Mouse (Mus musculus) intestine, embryonic 16.5 days (tissue): ENCODE measurements around the gene Adamts9. TPM values are rescaled to one million over a fixed set of nuclear protein-coding genes. Genes with fewer than 3 reads are reported as not detected.

ENCODE experiments used
- ATAC-seq: fragments of 200-750 bp; cut with Nextera tagmentation; 2 replicates; pipeline ENCODE4 v1.8.0; 2017; ENCODE audit warnings: moderate TSS enrichment, moderate library complexity
- H3K27ac ChIP-seq: fragments of 300-500 bp; sonication (generic); 2 replicates; pipeline ENCODE4 v1.5.1; 2014; ENCODE audit warnings: mild to moderate bottlenecking, low read length
- H3K27me3 ChIP-seq: fragments of 300-500 bp; sonication (generic); replicated peaks from 2 replicates; pipeline ENCODE4 v1.6.1; 2014; ENCODE audit warnings: low read length, control low read depth, mixed read lengths; ENCODE audit not compliant: control insufficient read depth, insufficient read depth
- H3K36me3 ChIP-seq: fragments of 300-500 bp; sonication (generic); 2 replicates; pipeline ENCODE4 v1.6.1; 2014; ENCODE audit warnings: low read length, control low read depth; ENCODE audit not compliant: control insufficient read depth, insufficient read depth
- H3K4me1 ChIP-seq: fragments of 300-500 bp; sonication (generic); 2 replicates; pipeline ENCODE4 v1.6.1; 2014; ENCODE audit warnings: low read length, control low read depth, mixed read lengths; ENCODE audit not compliant: control insufficient read depth, insufficient read depth
- H3K4me2 ChIP-seq: fragments of 300-500 bp; sonication (generic); 2 replicates; pipeline ENCODE4 v1.6.1; 2014; ENCODE audit warnings: low read depth, low read length, control low read depth
- H3K4me3 ChIP-seq: fragments of 300-500 bp; sonication (generic); 2 replicates; pipeline ENCODE4 v1.5.1; 2014; ENCODE audit warnings: mild to moderate bottlenecking, low read length
- H3K9ac ChIP-seq: fragments of 300-500 bp; sonication (generic); 2 replicates; pipeline ENCODE4 v1.6.1; 2014; ENCODE audit warnings: low read depth, low read length
- H3K9me3 ChIP-seq: fragments of 300-500 bp; sonication (generic); 2 replicates; pipeline ENCODE4 v1.6.1; 2016; ENCODE audit warnings: low read length, control low read depth; ENCODE audit not compliant: control insufficient read depth
- WGBS: fragments of 180-500 bp; shearing (Covaris S2); extraction: QIAGEN DNeasy Blood & Tissue Kit; methylation state at CpG from one replicate; pipeline ENCODE4 v1.1.7; 2014; 5-methylcytosine and 5-hydroxymethylcytosine counted together
- polyA plus RNA-seq: library from polyadenylated mRNA; unstranded; fragments of >200 nt; fragmentation: Nextera tagmentation; extraction: Ambion mirVana; gene quantifications from 2 replicates; pipeline ENCODE4 v1.2.1, GENCODE M21; 2015

Adamts9 gene
- polyA plus RNA-seq, 1 experiment from 2014 or later, result 9.4 TPM

- Histone ChIP-seq H3K36me3 (peaks cover 4% of the 10 kb centered on the region; the same call in 1 of the 2 replicates), H3K27ac (no peak overlapping the region), H3K4me2 (no peak overlapping the region), H3K9me3 (no peaks in the 10 kb centered on the region), H3K27me3 (no peaks in the 10 kb centered on the region), H3K4me1 (peaks cover 2% of the 10 kb centered on the region; the same call in 1 of the 2 replicates), H3K9ac (no peak overlapping the region), H3K4me3 (no peak overlapping the region)
- 64% methylated on average over 4 of the region's 4 CpGs for WGBS
- ATAC-seq, result no peak
These were observed 88.4 kb downstream of the Adamts9 start for GRCm38 (mm10) chr6:92854873-92855272.

DNA sequence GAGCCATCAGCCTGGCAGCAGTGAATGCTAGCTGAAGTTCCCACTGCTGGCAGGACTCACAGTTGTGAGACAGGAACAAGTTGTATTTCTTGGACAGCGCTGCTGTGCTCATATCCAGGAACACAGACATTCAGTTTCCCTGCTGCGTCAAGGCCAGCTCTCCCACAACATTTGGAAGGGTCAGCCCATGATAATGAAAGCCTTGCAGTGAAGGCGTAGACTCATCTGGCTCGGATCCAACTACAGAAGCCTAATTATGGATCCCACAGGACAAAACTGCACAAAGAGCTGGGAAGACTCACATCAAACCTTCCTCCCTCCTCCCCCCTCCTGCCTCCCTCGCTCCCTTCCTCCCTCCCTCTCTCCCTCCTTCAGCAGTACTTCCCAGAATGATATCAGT is 93.0 kb downstream of the Adamts9 start:
- H3K36me3 ChIP-seq, result no peaks in the 10 kb centered on the region; the same call in 1 of the 2 replicates
- no peaks in the 10 kb centered on the region for H3K27me3 ChIP-seq
- peaks cover 2% of the 10 kb centered on the region; the same call in 1 of the 2 replicates for H3K4me1 ChIP-seq
- WGBS, result 38% methylated on average over 5 of the region's 5 CpGs
- H3K9ac ChIP-seq, result no peak overlapping the region
- no peak overlapping the region for H3K4me3 ChIP-seq
- no peak overlapping the region for H3K4me2 ChIP-seq
- ATAC-seq, result peak; percentile 71
- H3K27ac ChIP-seq, result 0 out of 2 replicates have a peak overlapping the region, but pooled peaks have one; percentile 4
- H3K9me3 ChIP-seq, result no peaks in the 10 kb centered on the region

DNA sequence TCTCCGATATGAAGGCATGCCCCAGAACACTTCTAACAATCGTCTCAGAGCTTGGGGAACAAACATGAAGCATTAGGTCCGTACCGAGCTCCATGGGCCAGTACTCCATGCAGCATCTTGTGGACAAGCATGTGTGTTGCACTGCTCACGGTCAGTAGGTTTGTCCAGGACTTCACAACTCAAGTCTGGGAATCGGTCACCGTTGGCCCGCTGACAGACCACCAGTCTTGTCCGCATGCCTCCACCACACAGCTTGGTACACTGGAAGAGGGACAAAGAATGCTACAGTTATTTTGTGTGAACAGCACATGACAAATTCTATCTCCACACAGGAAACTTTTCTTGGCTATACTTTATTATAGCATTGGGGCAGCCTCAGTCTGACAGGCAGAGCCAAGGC is 94.1 kb downstream of the Adamts9 start:
- 93% methylated on average over 9 of the region's 9 CpGs for WGBS
- no peaks in the 10 kb centered on the region for H3K27me3 ChIP-seq
- H3K4me1 ChIP-seq, result peaks cover 2% of the 10 kb centered on the region; the same call in 1 of the 2 replicates
- H3K4me2 ChIP-seq, result no peak overlapping the region
- no peaks in the 10 kb centered on the region for H3K9me3 ChIP-seq
- no peak for ATAC-seq
- no peaks in the 10 kb centered on the region; the same call in 1 of the 2 replicates for H3K36me3 ChIP-seq
- H3K27ac ChIP-seq, result no peak overlapping the region
- H3K9ac ChIP-seq, result no peak overlapping the region
- no peak overlapping the region for H3K4me3 ChIP-seq

- no peaks in the 10 kb centered on the region for H3K27me3 ChIP-seq
- H3K4me2 ChIP-seq, result no peak overlapping the region
- ATAC-seq, result no peak
- 62% methylated on average over 4 of the region's 4 CpGs for WGBS
- H3K9me3 ChIP-seq, result no peaks in the 10 kb centered on the region
- H3K4me3 ChIP-seq, result no peak overlapping the region
- H3K4me1 ChIP-seq, result peaks cover 2% of the 10 kb centered on the region; the same call in 1 of the 2 replicates
- no peaks in the 10 kb centered on the region for H3K36me3 ChIP-seq
- H3K9ac ChIP-seq, result no peak overlapping the region
- H3K27ac ChIP-seq, result no peak overlapping the region
These were observed 96.7 kb downstream of the Adamts9 start for GRCm38 (mm10) chr6:92846614-92847013.

- peaks cover 2% of the 10 kb centered on the region; the same call in 1 of the 2 replicates for H3K4me1 ChIP-seq
- ATAC-seq, result no peak
- H3K27ac ChIP-seq, result no peak overlapping the region
- WGBS, result 58% methylated on average over 8 of the region's 8 CpGs
- no peak overlapping the region for H3K9ac ChIP-seq
- no peaks in the 10 kb centered on the region for H3K27me3 ChIP-seq
- no peak overlapping the region for H3K4me2 ChIP-seq
- H3K9me3 ChIP-seq, result no peaks in the 10 kb centered on the region
- no peak overlapping the region for H3K4me3 ChIP-seq
- H3K36me3 ChIP-seq, result no peaks in the 10 kb centered on the region
These were observed 97.4 kb downstream of the Adamts9 start for GRCm38 (mm10) chr6:92845898-92846297.

DNA sequence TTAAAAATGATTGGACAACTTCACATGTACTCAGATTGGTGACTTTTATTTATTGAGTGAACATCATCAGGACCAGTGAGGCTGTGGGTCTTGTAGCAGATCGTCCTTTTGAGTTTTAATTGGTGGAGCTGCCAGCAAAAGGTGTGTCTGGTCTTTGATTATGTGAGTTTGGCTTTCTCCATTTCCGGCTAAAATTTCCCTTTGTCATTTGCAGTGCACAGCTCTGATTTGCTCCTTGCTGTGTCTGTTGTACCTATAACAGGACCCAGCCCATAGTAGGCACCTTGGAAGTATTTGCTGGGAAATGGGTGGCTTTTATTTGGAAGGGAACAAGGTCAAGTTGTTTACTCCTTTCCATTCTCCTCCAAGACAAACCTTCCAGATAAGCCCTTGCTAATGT is 99.8 kb downstream of the Adamts9 start:
- H3K4me3 ChIP-seq, result no peak overlapping the region
- no peaks in the 10 kb centered on the region for H3K9me3 ChIP-seq
- no peak overlapping the region for H3K4me2 ChIP-seq
- no peak overlapping the region for H3K27ac ChIP-seq
- no peaks in the 10 kb centered on the region for H3K27me3 ChIP-seq
- H3K9ac ChIP-seq, result no peak overlapping the region
- WGBS, result 80% methylated on average over 2 of the region's 2 CpGs
- ATAC-seq, result no peak
- H3K36me3 ChIP-seq, result no peaks in the 10 kb centered on the region
- no peaks in the 10 kb centered on the region for H3K4me1 ChIP-seq

DNA sequence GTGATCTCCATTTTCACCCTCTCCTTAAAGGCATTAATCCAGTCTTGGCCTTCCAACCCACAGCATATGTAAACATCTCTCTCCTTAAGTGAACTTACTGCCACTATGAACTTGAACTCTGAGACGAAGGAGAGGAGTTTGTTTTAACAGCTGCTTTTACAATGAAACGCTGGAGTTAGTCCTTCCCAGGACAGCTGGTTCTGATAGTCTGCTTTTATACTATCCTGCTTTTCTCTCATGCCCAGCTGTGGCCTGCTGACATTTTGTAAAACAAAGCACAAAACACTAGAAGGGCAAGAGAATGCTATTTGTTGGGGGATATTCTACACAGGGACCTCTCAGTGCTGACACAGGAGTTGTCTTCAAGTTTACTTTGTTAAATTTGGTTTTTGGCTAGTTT is 101.3 kb downstream of the Adamts9 start:
- ATAC-seq, result no peak
- Histone ChIP-seq H3K36me3 (no peaks in the 10 kb centered on the region), H3K9ac (no peak overlapping the region), H3K4me3 (no peak overlapping the region), H3K9me3 (no peaks in the 10 kb centered on the region), H3K4me2 (no peak overlapping the region), H3K27me3 (no peaks in the 10 kb centered on the region), H3K27ac (no peak overlapping the region), H3K4me1 (no peaks in the 10 kb centered on the region)
- WGBS, result 33% methylated on average over 2 of the region's 2 CpGs

DNA sequence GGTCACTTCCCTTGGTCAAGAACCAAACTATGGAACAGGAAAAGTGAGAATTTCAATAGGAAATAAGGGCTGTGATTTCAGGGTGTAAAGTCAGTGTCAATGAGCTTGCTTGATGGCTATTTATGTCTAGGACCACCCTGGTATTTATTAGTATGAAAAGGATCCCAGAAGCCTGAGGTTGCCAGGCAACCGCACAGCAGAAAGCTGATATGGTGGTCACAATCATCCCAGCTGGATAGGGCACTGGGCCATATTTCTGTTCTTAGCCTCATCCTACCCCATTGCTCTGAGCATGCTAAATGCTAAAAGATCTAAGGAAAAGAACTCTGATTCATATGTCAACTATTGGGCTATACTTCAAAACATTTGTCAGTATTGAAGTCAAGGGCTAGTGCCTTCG is 112.2 kb downstream of the Adamts9 start:
- WGBS, result 88% methylated on average over 2 of the region's 2 CpGs
- H3K27me3 ChIP-seq, result no peaks in the 10 kb centered on the region
- no peak overlapping the region for H3K9ac ChIP-seq
- H3K4me1 ChIP-seq, result no peaks in the 10 kb centered on the region
- no peak overlapping the region for H3K4me2 ChIP-seq
- no peaks in the 10 kb centered on the region for H3K9me3 ChIP-seq
- no peak for ATAC-seq
- H3K36me3 ChIP-seq, result no peaks in the 10 kb centered on the region
- H3K4me3 ChIP-seq, result no peak overlapping the region
- H3K27ac ChIP-seq, result no peak overlapping the region

- no peaks in the 10 kb centered on the region for H3K36me3 ChIP-seq
- no peak overlapping the region for H3K27ac ChIP-seq
- H3K4me2 ChIP-seq, result no peak overlapping the region
- H3K4me3 ChIP-seq, result no peak overlapping the region
- no peaks in the 10 kb centered on the region for H3K27me3 ChIP-seq
- H3K9me3 ChIP-seq, result no peaks in the 10 kb centered on the region
- WGBS, result 91% methylated on average over 2 of the region's 2 CpGs
- ATAC-seq, result no peak
- no peak overlapping the region for H3K9ac ChIP-seq
- H3K4me1 ChIP-seq, result no peaks in the 10 kb centered on the region
These were observed 114.1 kb downstream of the Adamts9 start for GRCm38 (mm10) chr6:92829148-92829547.

- no peaks in the 10 kb centered on the region for H3K27me3 ChIP-seq
- no peaks in the 10 kb centered on the region for H3K36me3 ChIP-seq
- H3K4me1 ChIP-seq, result no peaks in the 10 kb centered on the region
- no peak overlapping the region for H3K4me3 ChIP-seq
- no peak overlapping the region for H3K9ac ChIP-seq
- H3K4me2 ChIP-seq, result no peak overlapping the region
- no peak for ATAC-seq
- 53% methylated on average over 5 of the region's 5 CpGs for WGBS
- no peaks in the 10 kb centered on the region for H3K9me3 ChIP-seq
- no peak overlapping the region for H3K27ac ChIP-seq
These were observed 115.9 kb downstream of the Adamts9 start for GRCm38 (mm10) chr6:92827360-92827759.
